Mouse (Mus musculus) liver, embryonic 11.5 days (tissue): Measurements from ENCODE around the gene Olfr114. TPM values are rescaled to one million over a fixed set of nuclear protein-coding genes. Genes with fewer than 3 reads are reported as not detected.

Experiments used
- polyA plus RNA-seq: library from polyadenylated mRNA; unstranded; fragments of >200 nt; fragmentation: Nextera tagmentation; extraction: Ambion mirVana; gene quantifications from 2 replicates; pipeline ENCODE4 v1.2.1, GENCODE M21; 2014

Olfr114 gene
- polyA plus RNA-seq, 1 experiment from 2014 or later = not detected

Other genes with a start within 250 kb of the Olfr114 start
- not detected in 2 replicates for gene Olfr104-ps, start 233.2 kb downstream of the Olfr114 start, polyA plus RNA-seq
- gene Olfr105-ps, start 213.7 kb downstream of the Olfr114 start, polyA plus RNA-seq = not detected in 2 replicates
- not detected in 2 replicates for gene Olfr106-ps, start 202.3 kb downstream of the Olfr114 start, polyA plus RNA-seq
- gene Olfr107, start 193.5 kb downstream of the Olfr114 start, polyA plus RNA-seq = not detected in 2 replicates
- not detected in 2 replicates for gene Olfr108, start 147.3 kb downstream of the Olfr114 start, polyA plus RNA-seq
- not detected in 2 replicates for gene Olfr109, start 133.8 kb downstream of the Olfr114 start, polyA plus RNA-seq
- gene H2-M2, start 109.2 kb downstream of the Olfr114 start, polyA plus RNA-seq = not detected in 2 replicates
- gene Olfr110, start 100.3 kb downstream of the Olfr114 start, polyA plus RNA-seq = not detected in 2 replicates
- gene Olfr111, start 84.7 kb downstream of the Olfr114 start, polyA plus RNA-seq = not detected in 2 replicates
- not detected in 2 replicates for gene Olfr112, start 23.3 kb downstream of the Olfr114 start, polyA plus RNA-seq
- not detected in 2 replicates for gene Olfr113, start 15.1 kb downstream of the Olfr114 start, polyA plus RNA-seq
- gene Olfr115, start 34.4 kb upstream of the Olfr114 start, polyA plus RNA-seq = not detected in 2 replicates
- gene Olfr116, start 34.5 kb upstream of the Olfr114 start, polyA plus RNA-seq = not detected in 2 replicates
- gene Olfr117, start 71.0 kb upstream of the Olfr114 start, polyA plus RNA-seq = not detected in 2 replicates
- not detected in 2 replicates for gene Olfr118, start 74.2 kb upstream of the Olfr114 start, polyA plus RNA-seq
- gene Olfr119, start 103.8 kb upstream of the Olfr114 start, polyA plus RNA-seq = not detected in 2 replicates
- gene Olfr120, start 129.1 kb upstream of the Olfr114 start, polyA plus RNA-seq = not detected in 2 replicates
- not detected in 2 replicates for gene Olfr121, start 156.1 kb upstream of the Olfr114 start, polyA plus RNA-seq
- not detected in 2 replicates for gene Olfr122, start 175.9 kb upstream of the Olfr114 start, polyA plus RNA-seq
- gene Olfr123, start 200.8 kb upstream of the Olfr114 start, polyA plus RNA-seq = not detected in 2 replicates
- gene Olfr124, start 207.1 kb upstream of the Olfr114 start, polyA plus RNA-seq = not detected in 2 replicates
- gene Olfr125, start 240.2 kb upstream of the Olfr114 start, polyA plus RNA-seq = not detected in 2 replicates